Mouse (Mus musculus): ENCODE results near the gene Lhx1. TPM values are rescaled to one million over a fixed set of nuclear protein-coding genes. Genes with fewer than 3 reads are reported as not detected.

Gene Lhx1
- total RNA-seq, 2 experiments from 2014 or later: 0.13 to 0.15 TPM

DNA sequence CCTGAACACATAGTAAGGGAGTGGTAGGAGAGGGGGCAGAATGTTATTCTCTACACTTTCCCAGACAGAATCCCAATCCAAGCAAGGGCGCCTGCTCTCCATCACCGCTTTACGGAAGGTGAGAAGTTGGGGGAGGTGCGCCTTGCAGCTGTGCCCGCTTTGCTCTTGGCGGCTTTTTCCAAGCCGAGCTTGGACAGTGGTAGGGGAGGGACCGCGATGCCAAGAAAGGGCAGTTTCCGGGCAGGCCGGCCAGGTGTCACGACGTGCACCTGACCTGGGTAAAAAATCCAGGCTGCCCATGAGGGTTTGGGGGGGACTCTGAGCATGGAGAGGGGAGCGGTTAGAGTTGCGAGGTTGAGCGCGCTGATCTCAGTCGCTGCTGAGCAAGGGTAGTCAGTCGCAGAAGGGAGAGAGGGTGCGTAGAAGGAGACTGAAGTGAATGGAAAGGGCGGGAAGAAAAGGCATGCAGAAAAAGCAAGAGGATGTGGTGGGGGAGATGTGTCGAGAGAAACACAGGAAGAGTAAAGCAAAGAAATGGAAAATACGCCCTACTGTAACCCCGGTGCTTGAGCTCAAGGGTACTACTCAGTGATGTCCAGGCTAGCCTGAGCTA is 3.9 kb upstream of the Lhx1 start:
- DNase-seq (ENCODE audit: low spot score in 2 of 2): no peak
- intact Hi-C loops (cut with DNase I): loop anchor here (5.0 kb wide), 1 partner anchor 193 kb away; no protein-coding TSS in a partner anchor

DNA sequence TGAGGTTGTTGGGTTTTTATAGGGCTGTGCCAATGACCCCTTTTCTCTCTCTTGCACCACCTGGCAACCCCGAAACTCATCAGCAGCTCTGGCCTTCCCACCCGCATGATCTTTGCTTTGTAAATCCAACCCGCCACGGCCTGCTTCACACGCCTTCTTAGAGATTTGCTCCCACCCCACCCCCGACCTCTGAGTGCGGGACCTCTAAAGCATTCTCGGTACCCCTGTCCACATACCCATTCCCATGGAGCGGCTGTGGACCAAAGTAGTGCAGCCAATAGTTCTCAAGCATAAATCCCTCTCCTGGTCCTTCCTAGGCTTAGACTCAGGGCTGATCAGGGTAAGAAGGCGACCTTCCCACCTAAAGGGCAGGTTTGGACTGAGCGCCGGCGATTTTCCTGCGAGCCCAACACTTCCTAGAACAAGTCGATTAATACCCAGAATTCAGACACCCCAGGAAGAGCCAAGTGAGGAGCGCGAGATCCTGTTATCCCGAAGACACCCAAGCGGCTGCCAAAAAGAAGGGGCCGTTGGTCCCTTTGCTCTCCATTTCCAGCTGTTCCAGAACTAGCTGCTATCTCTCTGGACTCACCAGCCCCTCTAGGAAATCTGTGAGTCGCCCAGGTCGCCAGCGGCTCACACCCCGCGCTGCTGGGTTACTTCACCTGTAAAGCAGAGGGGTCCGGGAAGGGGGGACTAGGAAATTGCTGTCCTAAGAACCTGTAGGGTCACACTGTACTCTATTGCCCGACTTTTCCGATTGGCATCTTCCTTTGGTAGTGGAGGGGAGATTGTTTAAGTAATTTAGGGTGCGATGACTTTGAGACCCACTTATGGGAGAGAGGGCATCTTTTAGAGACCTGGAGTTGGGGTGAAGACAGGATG is 1.9 kb upstream of the Lhx1 start:
- intact Hi-C loops (cut with DNase I): loop anchor here (5.0 kb wide), 1 partner anchor 195 kb away; no protein-coding TSS in a partner anchor
- DNase-seq (ENCODE audit: low spot score in 2 of 2): no peak

- no peak for DNase-seq (ENCODE audit: low spot score in 2 of 2)
- intact Hi-C loops (cut with DNase I): loop anchor here (5.0 kb wide), 1 partner anchor 196 kb away; no protein-coding TSS in a partner anchor
Observed at GRCm38 (mm10) chr11:84526451-84526850, 1.1 kb upstream of the Lhx1 start.

DNA sequence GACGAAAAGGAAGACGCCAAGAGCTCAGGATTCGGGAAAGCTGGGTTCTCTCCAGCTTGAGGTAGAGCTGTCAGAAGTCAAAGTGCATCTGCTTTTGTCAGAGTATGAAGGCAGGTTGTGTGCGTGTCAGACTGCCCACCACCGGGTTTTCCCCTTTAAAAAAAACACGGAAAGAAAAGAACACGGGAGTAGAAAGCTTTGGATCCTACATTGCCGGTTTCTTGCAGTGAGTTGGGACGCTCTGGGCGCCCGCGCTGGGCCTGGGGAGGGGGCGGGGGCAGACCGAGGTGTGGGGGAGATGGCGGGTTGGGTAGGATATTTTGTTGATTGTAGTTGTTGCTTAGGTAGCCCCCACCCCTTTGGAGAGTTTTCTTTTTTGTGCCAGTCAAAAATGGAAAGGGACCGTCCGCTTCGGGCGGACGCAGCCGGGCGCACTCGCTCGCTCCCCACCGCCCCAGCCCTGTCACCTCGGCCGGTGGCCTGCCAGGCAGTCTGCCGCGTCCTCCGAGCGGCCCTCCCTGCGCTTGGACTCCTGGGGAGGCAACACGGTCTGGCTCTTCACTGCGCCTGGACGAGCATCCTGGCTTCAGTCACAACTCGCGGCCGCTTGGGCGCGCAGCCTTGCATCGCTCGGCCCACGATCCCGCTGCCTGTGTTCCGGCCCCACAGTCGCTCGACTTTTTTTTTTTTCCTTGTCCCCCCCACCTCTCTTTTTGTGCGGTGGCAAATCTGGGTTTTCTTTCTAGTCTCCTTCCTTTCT is 644 bp downstream of the Lhx1 start:
- no peak for DNase-seq (ENCODE audit: low spot score in 2 of 2)
- intact Hi-C loops (cut with DNase I): loop anchor here (5.0 kb wide), 3 partner anchors 198 to 1363 kb away; partner anchors contain the start of genes Hnf1b and Tbx4

DNA sequence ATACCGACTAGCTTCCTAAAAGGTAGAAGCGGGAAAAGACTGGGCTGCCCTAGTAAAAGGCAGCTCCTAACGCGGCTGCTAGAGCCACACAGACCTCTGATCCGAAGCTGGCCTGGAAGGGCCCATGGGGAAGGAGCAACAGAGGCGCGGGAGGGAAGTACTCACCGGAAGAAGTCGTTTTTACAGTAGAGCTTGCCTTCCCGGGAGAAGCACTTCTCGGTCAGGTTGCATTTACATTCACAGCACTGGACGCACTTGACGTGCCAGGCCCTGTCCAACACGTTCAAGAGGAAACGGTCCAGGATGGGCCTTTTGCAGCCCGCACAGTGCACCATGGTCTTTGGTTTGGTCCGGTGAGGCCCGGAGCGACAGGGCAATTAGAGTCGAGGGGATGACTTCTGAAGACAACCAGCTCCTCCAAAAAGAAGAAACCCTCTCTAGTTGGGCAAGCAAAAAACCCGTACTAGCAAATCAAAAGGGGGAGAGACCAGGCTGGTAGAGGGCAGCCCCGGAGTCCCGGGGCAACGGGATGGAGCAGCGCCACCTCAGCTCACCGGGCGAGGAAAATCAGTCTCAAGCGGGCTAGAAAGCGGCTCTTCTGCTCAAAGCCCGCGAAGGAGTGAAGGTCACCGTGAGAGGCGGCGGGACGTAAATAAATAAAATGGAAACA is 1.4 kb downstream of the Lhx1 start:
- DNase-seq (ENCODE audit: low spot score in 2 of 2): no peak
- intact Hi-C loops (cut with DNase I): loop anchor here (5.0 kb wide), 2 partner anchors 672 to 1363 kb away; partner anchors contain the start of genes Hnf1b and Tbx4

DNA sequence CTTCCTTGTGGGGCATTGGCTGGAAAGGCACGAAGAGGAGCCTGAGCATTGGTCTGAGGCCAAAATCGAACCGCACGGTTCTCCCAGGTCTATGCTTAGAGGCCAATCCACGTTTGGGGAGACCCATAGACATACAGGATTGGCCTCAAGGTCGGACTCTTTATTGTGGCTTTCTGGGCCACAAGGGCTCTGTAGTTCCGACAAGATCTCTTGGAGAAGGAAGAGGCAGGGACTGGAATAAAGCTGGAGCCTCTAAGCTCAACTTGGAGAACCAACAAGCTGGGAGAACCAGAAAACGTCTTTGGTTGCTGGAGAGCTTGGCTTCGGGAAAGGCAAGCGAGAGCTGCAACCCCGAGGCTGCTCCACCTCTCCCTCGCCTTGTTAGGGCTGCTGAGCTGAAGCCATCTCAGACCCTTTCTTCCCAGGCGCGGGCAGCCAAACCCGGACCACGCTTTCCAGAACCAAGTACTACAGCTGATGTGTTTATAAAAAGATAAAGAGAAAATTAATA is 2.0 kb downstream of the Lhx1 start:
- DNase-seq (ENCODE audit: low spot score in 2 of 2): no peak

DNA sequence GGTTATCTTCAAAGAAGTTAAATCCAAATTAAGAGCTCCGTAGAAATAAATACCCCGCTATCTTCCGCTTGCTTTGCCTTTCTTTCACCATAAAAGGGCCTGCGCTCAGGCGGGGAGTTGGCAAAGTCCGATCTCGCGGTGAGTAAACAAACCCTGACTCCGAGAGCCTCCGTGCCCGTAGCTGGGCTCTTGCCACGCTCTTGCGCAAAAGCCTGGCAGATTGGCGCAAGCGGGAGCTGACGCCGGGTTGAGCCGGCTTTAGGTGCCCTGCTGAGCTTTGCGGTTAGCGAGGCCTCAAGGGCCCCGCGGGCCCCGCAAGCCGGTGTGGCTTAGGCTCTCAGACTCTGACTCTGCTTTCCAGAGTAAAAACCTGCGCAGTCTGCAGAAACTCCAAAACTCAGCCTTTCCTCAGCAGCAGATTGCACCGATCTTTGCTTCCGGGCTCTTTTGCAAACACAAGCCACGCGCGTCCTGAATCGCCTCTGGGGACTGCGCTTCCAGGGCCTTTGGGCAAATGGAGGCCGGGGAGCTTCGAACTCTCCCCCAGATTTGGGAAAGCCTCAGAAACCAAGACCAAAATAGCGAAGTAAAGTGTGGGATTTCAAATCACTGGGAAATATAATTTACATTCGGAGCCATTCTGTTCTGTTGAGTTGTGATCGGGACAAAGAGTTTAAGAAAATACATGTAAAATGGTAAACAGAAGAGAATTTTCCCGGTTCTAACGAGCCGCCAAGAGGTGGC is 2.6 kb downstream of the Lhx1 start:
- intact Hi-C loops (cut with DNase I): loop anchor here (5.0 kb wide), 2 partner anchors 670 to 1365 kb away; partner anchors contain the start of genes Hnf1b and Tbx4
- no peak for DNase-seq (ENCODE audit: low spot score in 2 of 2)

More for the DNA sequence above, 2.0 kb downstream of the Lhx1 start:
- intact Hi-C loops (cut with DNase I): loop anchor here (5.0 kb wide), 2 partner anchors 671 to 1364 kb away; partner anchors contain the start of genes Hnf1b and Tbx4

DNA sequence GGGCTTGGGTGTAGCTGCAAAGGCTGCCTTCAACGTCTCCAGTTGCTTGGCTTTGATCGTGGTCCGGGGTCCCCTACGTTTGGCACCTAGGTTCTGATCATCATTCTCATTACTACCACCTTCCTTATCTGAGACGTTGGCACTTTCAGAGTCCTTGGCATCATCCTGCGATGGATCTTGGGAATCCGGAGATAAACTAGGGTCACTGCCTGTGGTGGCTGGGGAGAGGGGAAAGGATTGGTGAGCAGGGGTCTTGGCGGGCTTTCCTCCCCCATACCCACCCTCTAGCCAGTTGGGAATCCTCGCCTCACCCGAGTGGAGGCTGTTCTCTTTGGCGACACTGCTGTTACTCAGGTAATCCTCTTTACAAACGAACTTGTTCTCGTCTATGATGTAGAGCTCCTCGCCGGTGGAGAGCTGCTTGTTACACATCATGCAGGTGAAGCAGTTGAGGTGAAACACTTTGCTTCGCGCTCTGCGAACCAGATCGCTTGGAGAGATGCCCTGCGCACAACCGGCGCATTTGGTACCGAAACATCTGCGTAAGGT is 3.5 kb downstream of the Lhx1 start:
- intact Hi-C loops (cut with DNase I): loop anchor here (5.0 kb wide), 2 partner anchors 670 to 1365 kb away; partner anchors contain the start of genes Hnf1b and Tbx4
- no peak for DNase-seq (ENCODE audit: low spot score in 2 of 2)

DNA sequence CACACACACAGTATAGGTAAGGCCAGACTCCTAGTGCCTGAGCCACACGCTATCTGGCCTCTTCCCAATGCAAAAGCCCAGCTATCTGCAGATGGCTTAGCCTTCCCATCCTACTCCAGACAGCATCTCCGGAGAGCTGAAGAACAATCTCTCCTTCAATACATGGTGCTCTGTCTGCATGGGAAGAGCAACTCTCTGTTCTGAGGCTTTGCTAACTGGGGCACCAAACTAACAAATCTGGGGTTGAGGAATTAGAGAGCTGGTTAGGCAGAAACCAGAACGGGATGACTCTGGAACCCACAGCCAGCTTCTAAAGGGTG is 4.3 kb downstream of the Lhx1 start:
- DNase-seq (ENCODE audit: low spot score in 2 of 2): no peak
- intact Hi-C loops (cut with DNase I): loop anchor here (5.0 kb wide), 2 partner anchors 669 to 1366 kb away; partner anchors contain the start of genes Hnf1b and Tbx4

DNA sequence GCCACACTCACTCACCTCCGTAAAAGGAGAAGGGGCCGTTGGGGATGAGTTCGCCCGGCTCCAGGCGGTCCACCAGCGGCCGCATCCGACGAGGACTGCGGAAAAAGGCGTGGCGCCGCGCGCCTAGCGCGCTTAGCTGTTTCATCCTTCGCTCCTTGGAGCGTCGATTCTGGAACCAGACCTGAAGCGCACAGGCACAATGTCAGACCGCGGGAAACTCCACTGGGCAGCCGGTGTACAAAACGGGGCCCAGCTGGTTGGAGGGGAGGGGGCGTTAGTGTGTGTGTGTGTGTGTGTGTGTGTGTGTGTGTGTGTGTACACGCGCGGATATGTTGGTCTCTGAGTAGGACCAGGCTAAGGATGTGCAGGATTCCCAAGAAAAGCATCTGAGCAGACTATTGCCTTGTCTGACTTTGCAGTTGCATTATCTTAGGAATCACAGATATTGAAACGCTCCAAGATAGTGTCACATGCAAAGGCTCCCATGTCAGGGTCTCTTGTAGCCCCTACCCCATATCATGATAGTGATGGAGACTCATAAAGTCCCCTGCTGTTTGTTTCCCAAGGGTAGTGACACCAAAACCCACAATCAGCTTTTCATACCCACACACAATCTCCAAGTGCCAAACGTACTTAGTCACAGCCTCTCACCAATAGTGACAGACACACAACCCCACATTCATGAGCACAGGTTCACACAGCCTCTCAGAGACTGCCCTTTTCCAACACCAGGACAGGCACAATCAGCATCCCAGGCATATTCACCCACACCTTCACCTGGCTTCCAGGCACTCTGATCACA is 4.9 kb downstream of the Lhx1 start:
- intact Hi-C loops (cut with DNase I): loop anchor here (5.0 kb wide), 2 partner anchors 668 to 1367 kb away; partner anchors contain the start of genes Hnf1b and Tbx4
- DNase-seq (ENCODE audit: low spot score in 2 of 2): no peak

DNA sequence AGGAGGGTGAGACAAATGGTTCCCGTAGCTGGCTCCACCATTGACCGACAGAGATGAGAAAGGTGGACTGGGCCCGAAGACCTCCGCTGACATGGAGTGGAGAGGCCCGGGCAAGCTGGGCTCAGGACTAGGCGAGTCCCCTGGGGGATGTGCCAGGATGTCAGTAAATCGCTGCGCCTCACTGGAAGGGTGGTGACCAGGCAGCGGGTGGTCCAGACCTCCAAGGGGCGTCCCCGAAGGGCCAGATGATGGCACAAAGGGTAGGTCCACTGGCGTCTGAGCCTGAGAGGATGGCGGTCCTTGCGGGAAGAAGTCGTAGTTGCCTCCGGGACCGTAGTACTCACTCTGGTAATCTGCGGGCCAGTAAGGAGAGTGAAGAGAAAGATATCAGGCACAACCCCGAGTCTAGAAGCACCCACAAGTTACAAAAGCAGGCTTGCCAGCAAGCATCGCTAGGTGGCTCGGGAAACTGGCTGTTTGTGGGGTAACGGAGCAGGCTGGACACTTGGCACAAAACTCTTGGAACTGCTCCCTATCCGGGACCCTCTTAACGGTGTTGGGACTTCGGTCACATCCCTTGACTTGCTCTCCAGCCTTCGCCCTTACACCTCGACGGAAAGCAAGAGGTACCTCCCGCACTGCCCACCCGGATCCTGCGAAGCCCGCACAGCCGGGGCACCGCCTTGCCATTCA is 5.6 kb downstream of the Lhx1 start:
- no peak for DNase-seq (ENCODE audit: low spot score in 2 of 2)
- intact Hi-C loops (cut with DNase I): loop anchor here (5.0 kb wide), 3 partner anchors 667 to 1368 kb away; partner anchors contain the start of genes Hnf1b, Tbx2 and Tbx4

DNA sequence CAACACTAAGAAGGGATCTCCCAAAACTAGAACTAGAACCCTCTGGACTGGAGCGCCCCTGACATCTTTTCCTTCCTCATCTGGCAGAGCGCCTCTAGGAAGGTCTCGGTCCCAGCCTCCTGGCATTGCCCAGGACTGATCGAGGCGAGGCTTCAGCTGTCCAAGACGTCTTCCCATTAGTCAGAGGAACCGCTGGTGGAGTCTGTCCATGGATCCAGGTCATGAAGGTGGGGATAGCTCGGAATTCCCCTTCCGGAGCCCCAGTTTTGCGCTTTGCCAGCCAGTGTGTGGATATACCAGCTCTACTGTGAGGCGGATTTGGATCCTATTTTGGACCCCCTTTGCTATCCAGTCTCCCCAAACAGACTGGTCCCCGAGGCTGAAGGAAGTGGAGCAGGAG is 6.3 kb downstream of the Lhx1 start:
- intact Hi-C loops (cut with DNase I): loop anchor here (5.0 kb wide), 1 partner anchor 1313 kb away; the partner anchor contains the start of gene Tbx2

GRCm38 (mm10) chr11:84518261-84518660 is 7.1 kb downstream of the Lhx1 start:
- DNase-seq (ENCODE audit: low spot score in 2 of 2): no peak
- intact Hi-C loops (cut with DNase I): loop anchor here (5.0 kb wide), 1 partner anchor 1314 kb away; the partner anchor contains the start of gene Tbx2

More for the DNA sequence above, 6.3 kb downstream of the Lhx1 start:
- no peak for DNase-seq (ENCODE audit: low spot score in 2 of 2)

DNA sequence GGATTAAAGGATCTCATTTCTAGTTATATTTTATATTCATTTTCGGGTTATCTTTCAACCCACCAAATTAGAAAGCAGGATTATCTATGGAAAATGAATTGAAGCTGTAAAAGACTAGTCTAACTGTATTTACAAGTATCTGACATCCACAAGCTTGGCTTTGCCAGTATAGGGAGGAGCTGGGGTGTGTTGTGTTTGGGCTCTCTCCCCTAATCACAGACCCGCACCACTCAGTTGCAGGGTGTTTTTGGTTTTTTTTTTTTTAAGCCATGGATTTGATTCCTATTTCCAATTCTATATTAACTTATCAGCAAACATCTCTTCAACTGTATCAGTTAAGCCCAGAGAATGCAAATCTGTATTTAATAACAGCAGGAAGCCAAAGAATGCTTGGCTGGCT is 7.9 kb downstream of the Lhx1 start:
- intact Hi-C loops (cut with DNase I): loop anchor here (5.0 kb wide), 1 partner anchor 1315 kb away; the partner anchor contains the start of gene Tbx2
- no peak for DNase-seq (ENCODE audit: low spot score in 2 of 2)

- no peak for DNase-seq (ENCODE audit: low spot score in 2 of 2)
Observed at GRCm38 (mm10) chr11:84516501-84517240, 8.7 kb downstream of the Lhx1 start.

More at GRCm38 (mm10) chr11:84516501-84517240, 8.7 kb downstream of the Lhx1 start:
- intact Hi-C loops (cut with DNase I): loop anchor here (5.0 kb wide), 1 partner anchor 1316 kb away; the partner anchor contains the start of gene Tbx2

Measured in left cerebral cortex, postnatal 14 days (tissue).